Mouse (Mus musculus): Measurements from ENCODE around the gene Olfr859.

The Olfr859 gene

GRCm38 (mm10) chr9:19804606-19805005, at the start of gene Olfr859:
TSS of gene Olfr859 (plus strand) at chr9:19804906.
- WGBS = 65% methylated on average over 1 of the region's 1 CpGs

DNA sequence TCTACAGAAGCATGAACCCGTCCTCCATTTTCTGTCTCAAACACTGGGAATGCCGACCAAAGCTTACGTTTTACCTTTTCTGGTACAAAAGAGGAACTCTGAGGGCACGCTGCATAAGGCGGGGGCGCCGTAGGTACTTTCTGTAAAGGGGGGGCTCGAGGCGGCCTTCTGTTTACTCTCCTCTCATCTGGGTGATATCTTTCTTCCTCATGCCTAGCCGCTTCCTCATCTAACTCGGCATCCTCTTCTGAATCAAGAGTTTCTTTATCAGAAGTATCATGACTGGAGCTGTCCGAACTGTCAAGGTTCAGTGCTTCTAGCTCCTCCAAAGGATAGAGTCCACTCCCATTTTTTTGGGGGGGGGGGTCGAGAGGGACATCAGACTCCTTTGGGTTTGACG, 35.6 kb upstream of the Olfr859 start:
- WGBS = 81% methylated on average over 14 of the region's 14 CpGs

GRCm38 (mm10) chr9:19769701-19770100, 35.0 kb upstream of the Olfr859 start:
- WGBS = 93% methylated on average over 14 of the region's 14 CpGs

DNA sequence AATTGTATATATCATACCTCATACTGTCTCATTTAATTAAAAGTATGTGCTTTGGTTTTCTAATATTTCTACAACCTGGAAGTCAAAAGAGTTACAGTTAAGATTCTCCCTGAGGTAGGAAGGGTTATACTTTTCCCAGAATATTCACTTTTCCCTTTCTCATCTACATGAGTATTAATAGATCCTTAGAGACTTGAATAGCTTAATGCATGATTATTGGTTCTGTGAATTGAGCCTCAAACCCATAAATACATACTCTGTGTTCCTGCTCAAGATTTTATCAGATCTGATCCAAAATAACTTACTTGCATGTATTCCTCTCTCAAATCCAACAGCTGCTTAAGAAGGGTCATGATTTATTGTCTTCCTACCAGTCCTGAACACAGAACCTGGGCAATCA, 24.7 kb upstream of the Olfr859 start, which contains the start of gene Olfr58:
TSS of gene Olfr58 (plus strand) at position 301 of the 400 bp plus-strand sequence.

GRCm38 (mm10) chr9:19803000-19803399, 1.7 kb upstream of the Olfr859 start:
- WGBS = 68% methylated on average over 1 of the region's 1 CpGs

DNA sequence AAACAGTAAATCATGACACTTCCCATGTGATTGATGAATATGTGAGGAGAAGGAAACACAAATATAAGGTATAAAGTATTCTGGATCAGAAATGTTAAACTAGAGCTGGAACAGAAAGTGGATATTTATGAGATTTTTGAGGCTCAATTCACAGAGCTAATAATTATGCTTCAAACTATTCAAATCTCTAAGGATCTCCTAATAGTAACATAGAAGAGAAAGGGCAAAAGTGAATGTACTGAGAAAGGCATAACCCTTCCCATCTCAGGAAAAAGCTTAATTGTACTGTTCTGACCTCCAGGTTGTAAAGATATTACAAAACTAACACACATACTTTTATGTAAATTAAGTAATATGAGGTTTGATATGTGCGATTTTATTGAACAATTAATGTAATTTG, 44.9 kb downstream of the Olfr859 start, which contains the start of gene Olfr860:
TSS of gene Olfr860 (minus strand) at position 101 of the 400 bp plus-strand sequence.
- WGBS = 76% methylated on average over 1 of the region's 1 CpGs

All from cerebral cortex, adult 2 months (tissue).